Mouse (Mus musculus): Measurements from ENCODE around the gene Tmem151b.

GRCm38 (mm10) chr17:45569999-45570398 is 20.5 kb upstream of the Tmem151b start:
- no peak for TF ChIP-seq CTCF (IDR thresholded peaks at IDR 0.05; ENCODE audit: borderline replicate concordance, insufficient read depth, low read length)
- no peak for TF ChIP-seq POLR2A (IDR thresholded peaks at IDR 0.05; ENCODE audit: low read depth, low read length)
